In genomic region chr17:86337076-86337475, GRCm38 (mm10) we compare ENCODE assay signal across 8 mouse cellular contexts.
DNase-seq lines count a peak whose midpoint lies in the region; ATAC-seq and TF ChIP-seq lines count a peak whose summit lies in the region.

No protein-coding gene starts in this region.

- peak; percentile 45 for DNase-seq in lung, postnatal 0 days (ENCODE audit: low spot score)
- DNase-seq in thymus, postnatal 0 days (ENCODE audit: low spot score) = peak; percentile 25
- DNase-seq in adipocyte (ENCODE audit: low spot score) = no peak
- DNase-seq in urinary bladder, adult 2 months (ENCODE audit: low spot score) = no peak
- DNase-seq in testis, postnatal 10 days (ENCODE audit: low spot score) = no peak

- peak; percentile 10; the same call in 1 of the 2 replicates for ATAC-seq in intestine, embryonic 15.5 days
- no peak for ATAC-seq in intestine, postnatal 0 days
- no peak; the same call in 1 of the 2 replicates for ATAC-seq in heart, embryonic 15.5 days (replicated peaks; ENCODE audit: insufficient number of reproducible peaks, insufficient read depth, low FRiP score, low read depth)
- ATAC-seq in lung, postnatal 0 days = peak; percentile 75

- no peak for TF ChIP-seq CTCF in intestine, postnatal 0 days (IDR thresholded peaks at IDR 0.05; ENCODE audit: low read depth)
- no peak for TF ChIP-seq CTCF in lung, postnatal 0 days (IDR thresholded peaks at IDR 0.05)

- no peak overlapping the region for H3K27ac ChIP-seq in intestine, embryonic 15.5 days
- no peak overlapping the region for H3K27ac ChIP-seq in intestine, postnatal 0 days (ENCODE audit: low read depth, low read length)
- H3K27ac ChIP-seq in heart, embryonic 15.5 days = 0 out of 2 replicates have a peak overlapping the region, but pooled peaks have one; percentile 38
- peak overlapping the region; percentile 21; the same call in 1 of the 2 replicates for H3K27ac ChIP-seq in lung, postnatal 0 days (ENCODE audit: low read length)

- no peak for TF ChIP-seq EP300 in lung, postnatal 0 days (IDR thresholded peaks at IDR 0.05)

- H3K36me3 ChIP-seq in intestine, embryonic 15.5 days = no peaks in the 10 kb centered on the region
- H3K36me3 ChIP-seq in intestine, postnatal 0 days (ENCODE audit: control insufficient read depth, insufficient read depth) = no peaks in the 10 kb centered on the region
- H3K36me3 ChIP-seq in heart, embryonic 15.5 days = no peaks in the 10 kb centered on the region
- H3K36me3 ChIP-seq in lung, postnatal 0 days (ENCODE audit: insufficient read depth, low read length) = no peaks in the 10 kb centered on the region

- H3K9me3 ChIP-seq in intestine, embryonic 15.5 days = no peaks in the 10 kb centered on the region
- no peaks in the 10 kb centered on the region for H3K9me3 ChIP-seq in intestine, postnatal 0 days (ENCODE audit: control insufficient read depth)
- H3K9me3 ChIP-seq in heart, embryonic 15.5 days (replicated peaks) = no peaks in the 10 kb centered on the region
- no peaks in the 10 kb centered on the region for H3K9me3 ChIP-seq in lung, postnatal 0 days (ENCODE audit: low read length)

- H3K4me2 ChIP-seq in intestine, embryonic 15.5 days (replicated peaks) = no peak overlapping the region
- H3K4me2 ChIP-seq in intestine, postnatal 0 days (replicated peaks; ENCODE audit: low read depth) = no peak overlapping the region
- H3K4me2 ChIP-seq in heart, embryonic 15.5 days = no peak overlapping the region
- H3K4me2 ChIP-seq in lung, postnatal 0 days (replicated peaks; ENCODE audit: low read depth, low read length) = no peak overlapping the region

- peaks cover 6% of the 10 kb centered on the region; the same call in 1 of the 2 replicates for H3K4me1 ChIP-seq in intestine, embryonic 15.5 days (replicated peaks)
- H3K4me1 ChIP-seq in intestine, postnatal 0 days (replicated peaks; ENCODE audit: control insufficient read depth, insufficient read depth, low read length) = peaks cover 6% of the 10 kb centered on the region; the same call in 1 of the 2 replicates
- peaks cover 29% of the 10 kb centered on the region for H3K4me1 ChIP-seq in heart, embryonic 15.5 days (replicated peaks)
- peaks cover 3% of the 10 kb centered on the region; the same call in 1 of the 2 replicates for H3K4me1 ChIP-seq in lung, postnatal 0 days (ENCODE audit: insufficient read depth, low read depth, low read length)

- H3K4me3 ChIP-seq in intestine, embryonic 15.5 days (replicated peaks) = no peak overlapping the region
- H3K4me3 ChIP-seq in intestine, postnatal 0 days (ENCODE audit: low read depth, low read length) = no peak overlapping the region
- H3K4me3 ChIP-seq in heart, embryonic 15.5 days = no peak overlapping the region
- H3K4me3 ChIP-seq in lung, postnatal 0 days (ENCODE audit: low read depth, low read length) = no peak overlapping the region

- 53% methylated on average over 3 of the region's 3 CpGs for WGBS in intestine, embryonic 15.5 days
- 65% methylated on average over 3 of the region's 3 CpGs for whole genome bisulfite sequencing in intestine, postnatal 0 days
- WGBS in heart, embryonic 15.5 days = 47% methylated on average over 3 of the region's 3 CpGs
- WGBS in lung, postnatal 0 days = 33% methylated on average over 3 of the region's 3 CpGs

- H3K27me3 ChIP-seq in intestine, embryonic 15.5 days (replicated peaks) = no peaks in the 10 kb centered on the region
- no peaks in the 10 kb centered on the region for H3K27me3 ChIP-seq in intestine, postnatal 0 days (replicated peaks; ENCODE audit: control insufficient read depth, insufficient read depth, low read length)
- no peaks in the 10 kb centered on the region for H3K27me3 ChIP-seq in heart, embryonic 15.5 days
- H3K27me3 ChIP-seq in lung, postnatal 0 days (replicated peaks; ENCODE audit: insufficient read depth, low read length) = no peaks in the 10 kb centered on the region

- no peak overlapping the region for H3K9ac ChIP-seq in intestine, embryonic 15.5 days
- H3K9ac ChIP-seq in intestine, postnatal 0 days (ENCODE audit: low read depth, low read length) = no peak overlapping the region
- no peak overlapping the region for H3K9ac ChIP-seq in heart, embryonic 15.5 days
- H3K9ac ChIP-seq in lung, postnatal 0 days (replicated peaks; ENCODE audit: low read depth) = no peak overlapping the region

Comparison
In these comparisons a context has a peak if more than half of its experiments do, and no peak if none do; other contexts are left out.
1. ATAC-seq: peak in intestine, embryonic 15.5 days (single experiment) and lung, postnatal 0 days (single experiment); none in intestine, postnatal 0 days (single experiment) and heart, embryonic 15.5 days (single experiment).
2. H3K27ac ChIP-seq: peak in heart, embryonic 15.5 days (single experiment) and lung, postnatal 0 days (single experiment); none in intestine, embryonic 15.5 days (single experiment) and intestine, postnatal 0 days (single experiment).
3. DNase-seq: peak in lung, postnatal 0 days (single experiment) and thymus, postnatal 0 days (single experiment); none in adipocyte (single experiment), urinary bladder, adult 2 months (single experiment) and testis, postnatal 10 days (single experiment).